Comparison of ENCODE assay signal across 10 mouse cellular contexts in genomic region chr11:88701976-88702659, GRCm38 (mm10). TPM values are rescaled to one million over a fixed set of nuclear protein-coding genes. Genes with fewer than 3 reads are reported as not detected.
DNase-seq lines count a peak whose midpoint lies in the region; ATAC-seq and TF ChIP-seq lines count a peak whose summit lies in the region.
"Had no signal": no experiment of that assay in that cellular context is flagged by ENCODE, and none has a peak within 500 bp of the region (broad histone marks: within the 10 kb centered on the region; RNA-seq: fewer than 3 reads in every experiment).

No protein-coding gene starts in this region.

- H3K9me3 ChIP-seq in kidney, embryonic 15.5 days (replicated peaks), result no peaks in the 10 kb centered on the region
- no peaks in the 10 kb centered on the region for H3K9me3 ChIP-seq in forebrain, postnatal 0 days (ENCODE audit: low read length)
- H3K9me3 ChIP-seq in midbrain, embryonic 14.5 days (ENCODE audit: control insufficient read depth, low read length), result no peaks in the 10 kb centered on the region
- H3K9me3 ChIP-seq: stomach, embryonic 15.5 days had no signal

- H3K27ac ChIP-seq in kidney, embryonic 15.5 days, result peak overlapping the region; percentile 34
- H3K27ac ChIP-seq in forebrain, postnatal 0 days (ENCODE audit: low read depth, low read length), result 0 out of 2 replicates have a peak overlapping the region, but pooled peaks have one; percentile 41
- peak overlapping the region; percentile 73 for H3K27ac ChIP-seq in midbrain, embryonic 14.5 days (replicated peaks; ENCODE audit: low read depth, low read length)
- H3K27ac ChIP-seq: stomach, embryonic 15.5 days had no signal

- no peak for DNase-seq in kidney, postnatal 4 days
- DNase-seq in brain, embryonic 18.5 days (ENCODE audit: low read depth, low spot score), result peak; percentile 66
- peak; percentile 58 for DNase-seq in forebrain, postnatal 0 days
- peak; percentile 70 for DNase-seq in midbrain, embryonic 14.5 days
- no peak for DNase-seq in frontal cortex, adult 2 months (ENCODE audit: extremely low spot score in 1 of 2, low spot score in 1 of 2)
- no peak for DNase-seq in urinary bladder, postnatal 10 days (ENCODE audit: low spot score)
- DNase-seq in ovary, postnatal 10 days (ENCODE audit: low spot score), result no peak
- DNase-seq: liver, postnatal 0 days had no signal

- H3K9ac ChIP-seq in kidney, embryonic 15.5 days, result no peak overlapping the region
- H3K9ac ChIP-seq in forebrain, postnatal 0 days, result no peak overlapping the region
- no peak overlapping the region for H3K9ac ChIP-seq in midbrain, embryonic 14.5 days (replicated peaks; ENCODE audit: low read length)
- H3K9ac ChIP-seq: liver, postnatal 0 days; stomach, embryonic 15.5 days had no signal

- WGBS in kidney, embryonic 15.5 days, result 34% methylated on average over 6 of the region's 6 CpGs
- 33% methylated on average over 6 of the region's 6 CpGs for WGBS in forebrain, postnatal 0 days
- WGBS in midbrain, embryonic 14.5 days, result 14% methylated on average over 6 of the region's 6 CpGs

- no peak for TF ChIP-seq CTCF in forebrain, postnatal 0 days (IDR thresholded peaks at IDR 0.05; ENCODE audit: low read depth)

- no peaks in the 10 kb centered on the region for H3K27me3 ChIP-seq in kidney, embryonic 15.5 days
- no peaks in the 10 kb centered on the region for H3K27me3 ChIP-seq in forebrain, postnatal 0 days (ENCODE audit: insufficient read depth, low read length)
- H3K27me3 ChIP-seq in midbrain, embryonic 14.5 days (ENCODE audit: control insufficient read depth, insufficient read depth, low read length), result no peaks in the 10 kb centered on the region
- H3K27me3 ChIP-seq: stomach, embryonic 15.5 days had no signal

- H3K36me3 ChIP-seq in kidney, embryonic 15.5 days, result peaks cover 53% of the 10 kb centered on the region
- H3K36me3 ChIP-seq in forebrain, postnatal 0 days (ENCODE audit: insufficient read depth), result no peaks in the 10 kb centered on the region
- H3K36me3 ChIP-seq in midbrain, embryonic 14.5 days (ENCODE audit: control insufficient read depth, insufficient read depth, low read length), result peaks cover 47% of the 10 kb centered on the region

- no peak overlapping the region for H3K4me2 ChIP-seq in kidney, embryonic 15.5 days
- H3K4me2 ChIP-seq in forebrain, postnatal 0 days (ENCODE audit: low read depth), result no peak overlapping the region
- H3K4me2 ChIP-seq in midbrain, embryonic 14.5 days (ENCODE audit: low read length), result peak overlapping the region; percentile 5; the same call in 1 of the 2 replicates
- H3K4me2 ChIP-seq: stomach, embryonic 15.5 days had no signal

- H3K4me1 ChIP-seq in kidney, embryonic 15.5 days, result peaks cover 73% of the 10 kb centered on the region
- no peaks in the 10 kb centered on the region for H3K4me1 ChIP-seq in forebrain, postnatal 0 days (ENCODE audit: insufficient read depth)
- H3K4me1 ChIP-seq in midbrain, embryonic 14.5 days (ENCODE audit: control insufficient read depth, insufficient read depth, low read length), result peaks cover 61% of the 10 kb centered on the region

- ATAC-seq in kidney, embryonic 15.5 days (replicated peaks; ENCODE audit: low FRiP score), result no peak
- ATAC-seq in forebrain, postnatal 0 days, result peak; percentile 84
- peak; percentile 57; the same call in 1 of the 2 replicates for ATAC-seq in midbrain, embryonic 14.5 days (ENCODE audit: low FRiP score, low TSS enrichment)
- ATAC-seq: liver, postnatal 0 days had no signal

- no peak overlapping the region for H3K4me3 ChIP-seq in kidney, embryonic 15.5 days (replicated peaks)
- H3K4me3 ChIP-seq in forebrain, postnatal 0 days (ENCODE audit: low read depth, low read length), result no peak overlapping the region
- no peak overlapping the region for H3K4me3 ChIP-seq in midbrain, embryonic 14.5 days (replicated peaks; ENCODE audit: low read depth, low read length)
- H3K4me3 ChIP-seq: stomach, embryonic 15.5 days had no signal

RNA-seq across cellular contexts. Expression of gene Msi2, which starts 16.2 kb away (rescaled TPM):
- 29.1 and 29.3 TPM in 2 replicates for polyA plus RNA-seq in kidney, embryonic 15.5 days (2015; fragmentation: Nextera tagmentation; extraction: Ambion mirVana)
- total RNA-seq in forebrain, postnatal 0 days (2014; rRNA removed), result 81.4 and 107 TPM in 2 replicates
- 9.8 and 18.5 TPM in 2 replicates for polyA plus RNA-seq in forebrain, postnatal 0 days (2015; fragmentation: Nextera tagmentation; extraction: Ambion mirVana)
- 33.1 and 61.8 TPM in 2 replicates for polyA plus RNA-seq in midbrain, embryonic 14.5 days (2014; fragmentation: Nextera tagmentation; extraction: Ambion mirVana)
- polyA plus RNA-seq in frontal cortex, adult 2 months (2012; rRNA removed), result 77.1 and 82.2 TPM in 2 replicates

Comparison
In these comparisons a context has a peak if more than half of its experiments do, and no peak if none do; other contexts are left out.
1. DNase-seq: peak in brain, embryonic 18.5 days (single experiment), forebrain, postnatal 0 days (single experiment) and midbrain, embryonic 14.5 days (single experiment); none in kidney, postnatal 4 days (0 of 2), frontal cortex, adult 2 months (0 of 2), urinary bladder, postnatal 10 days (single experiment) and ovary, postnatal 10 days (single experiment).
2. Peak in every context shown above with its lines, with median percentiles within 50 percentile points of each other: H3K27ac ChIP-seq.